In the genomic region with DNA sequence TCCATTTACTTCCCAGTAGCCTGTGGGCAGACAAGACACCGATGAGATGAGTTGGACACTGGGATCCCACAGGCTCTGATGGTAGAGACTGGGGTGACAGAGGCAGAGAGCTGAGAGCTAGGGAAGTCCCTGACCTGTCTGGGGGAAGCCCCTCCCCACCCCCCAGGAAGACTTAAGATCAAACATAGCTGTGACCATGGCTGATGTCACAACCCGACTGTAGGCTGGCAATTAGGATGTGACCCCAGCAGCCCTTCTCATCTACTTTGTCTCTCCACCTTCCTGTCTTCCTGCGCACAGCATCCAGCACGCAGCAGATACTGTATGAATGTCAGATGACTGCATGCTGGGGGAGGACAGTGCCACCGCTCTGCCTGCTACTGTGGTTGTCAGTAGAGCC, we compare ENCODE assay signal across 21 mouse cellular contexts.
"Had no signal": no experiment of that assay in that cellular context is flagged by ENCODE, and none has a peak within 500 bp of the region (broad histone marks: within the 10 kb centered on the region; RNA-seq: fewer than 3 reads in every experiment).

No protein-coding gene starts in this region.

- H3K36me3 ChIP-seq: limb, embryonic 10.5 days; limb, embryonic 13.5 days; liver, embryonic 12.5 days; liver, embryonic 15.5 days; lung, embryonic 15.5 days; midbrain, embryonic 12.5 days; midbrain, embryonic 15.5 days; neural tube, embryonic 13.5 days; stomach, embryonic 15.5 days had no signal

- DNase-seq: kidney, adult 9 months; kidney, postnatal 14 days; kidney, postnatal 4 days; liver; lung, adult 18-20 months; lung, postnatal 10 days; lung, postnatal 4 days; retina, postnatal 1 day; right cerebral cortex, postnatal 25 days; spleen, adult 18-20 months; thymus, postnatal 14 days; thymus, postnatal 4 days had no signal

- H3K4me1 ChIP-seq: lung, embryonic 15.5 days; stomach, embryonic 15.5 days had no signal

- H3K4me3 ChIP-seq: limb, embryonic 10.5 days; limb, embryonic 13.5 days; liver, embryonic 12.5 days; liver, embryonic 15.5 days; lung, embryonic 15.5 days; midbrain, embryonic 12.5 days; midbrain, embryonic 15.5 days; neural tube, embryonic 13.5 days; stomach, embryonic 15.5 days had no signal

- H3K27me3 ChIP-seq: limb, embryonic 13.5 days; lung, embryonic 15.5 days; midbrain, embryonic 12.5 days; midbrain, embryonic 15.5 days; neural tube, embryonic 13.5 days; stomach, embryonic 15.5 days had no signal

- H3K27ac ChIP-seq: limb, embryonic 10.5 days; limb, embryonic 13.5 days; liver, embryonic 12.5 days; liver, embryonic 15.5 days; lung, embryonic 15.5 days; midbrain, embryonic 12.5 days; midbrain, embryonic 15.5 days; neural tube, embryonic 13.5 days; stomach, embryonic 15.5 days had no signal

- ATAC-seq: liver, embryonic 12.5 days; midbrain, embryonic 15.5 days had no signal
